Mouse (Mus musculus): Measurements from ENCODE around the gene Trmt13.

The Trmt13 gene

DNA sequence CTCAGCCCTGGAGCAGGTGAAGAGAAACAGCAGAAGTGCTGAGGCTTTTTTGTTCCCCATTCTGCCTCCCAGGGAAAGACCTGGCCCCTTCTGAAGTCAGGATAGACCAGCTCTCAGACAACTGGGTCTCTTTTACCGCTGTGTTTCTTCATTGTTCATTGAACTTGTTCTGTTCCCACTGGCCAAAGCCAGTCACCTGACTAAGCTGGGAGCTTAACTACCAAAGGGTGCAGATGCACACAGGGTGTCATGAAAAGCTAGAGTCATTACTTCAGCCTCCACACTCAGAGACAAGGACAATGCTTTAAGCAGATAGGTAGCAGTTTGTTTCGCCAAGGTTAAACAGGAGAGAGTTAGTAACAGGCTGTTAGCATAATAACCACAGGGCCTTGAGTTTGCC, 72.3 kb downstream of the Trmt13 start:
- no peak for DNase-seq

DNA sequence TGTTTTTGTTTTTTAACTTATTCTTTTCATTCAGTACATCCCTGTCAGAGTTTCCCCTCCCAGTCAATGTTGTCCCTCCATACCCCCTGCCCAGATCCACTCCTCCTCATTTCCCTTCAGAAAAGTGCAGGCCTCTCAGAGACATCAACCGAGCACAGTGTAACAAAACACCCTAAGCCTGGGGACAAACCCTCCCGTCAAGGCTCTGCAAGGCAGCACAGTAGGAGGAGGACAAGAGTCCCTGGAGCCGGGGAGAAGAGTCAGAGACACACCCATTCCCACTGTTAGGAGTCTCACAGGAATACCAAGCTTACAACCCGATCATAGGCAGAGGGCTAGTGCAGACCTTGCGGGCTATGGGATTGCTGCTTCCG, 77.2 kb downstream of the Trmt13 start:
- no peak for DNase-seq

- DNase-seq, result no peak
These were observed 77.8 kb downstream of the Trmt13 start for GRCm38 (mm10) chr3:116536428-116537199.
